Mouse (Mus musculus): ENCODE measurements around the gene Smarcd2. TPM values are rescaled to one million over a fixed set of nuclear protein-coding genes. Genes with fewer than 3 reads are reported as not detected.

The Smarcd2 gene
- polyA plus RNA-seq, 1 experiment from 2014 or later: 58.1 TPM

- Histone ChIP-seq H3K9ac (ENCODE audit: low read length) (no peak overlapping the region), H3K9me3 (replicated peaks; ENCODE audit: control insufficient read depth, low read length) (no peaks in the 10 kb centered on the region), H3K27ac (ENCODE audit: low read length) (peak overlapping the region; percentile 43; the same call in 1 of the 2 replicates), H3K27me3 (ENCODE audit: control insufficient read depth, insufficient read depth, low read length) (no peaks in the 10 kb centered on the region), H3K4me3 (replicated peaks; ENCODE audit: low read length) (no peak overlapping the region), H3K4me1 (ENCODE audit: control insufficient read depth, insufficient read depth, low read length) (peaks cover 8% of the 10 kb centered on the region; the same call in 1 of the 2 replicates), H3K4me2 (ENCODE audit: low read depth, low read length) (no peak overlapping the region), H3K36me3 (ENCODE audit: control insufficient read depth, insufficient read depth, low read length) (no peaks in the 10 kb centered on the region)
- ATAC-seq (ENCODE audit: insufficient read depth, low FRiP score): no peak
- WGBS: 66% methylated on average over 11 of the region's 11 CpGs
Observed at GRCm38 (mm10) chr11:106286987-106287386, 14.2 kb upstream of the Smarcd2 start.

DNA sequence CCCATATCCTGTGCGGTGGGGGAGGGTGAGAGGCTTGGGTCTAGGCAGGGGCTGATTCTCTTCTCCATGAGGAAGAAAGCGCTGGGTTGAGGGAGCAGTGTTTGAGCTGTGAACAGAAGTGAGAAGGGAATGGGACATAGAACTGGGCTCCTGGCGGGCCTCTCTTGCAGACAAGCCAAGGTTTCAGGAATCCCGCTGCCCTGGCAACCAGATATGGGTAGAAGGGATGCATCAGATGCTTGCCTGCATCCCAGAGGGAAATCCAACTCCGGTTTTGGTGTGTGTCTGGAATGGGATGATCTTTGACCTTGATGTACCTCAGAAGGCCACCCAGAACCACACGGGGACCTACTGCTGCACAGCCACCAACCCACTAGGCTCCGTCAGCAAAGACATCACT, 13.4 kb upstream of the Smarcd2 start:
- ATAC-seq (ENCODE audit: insufficient read depth, low FRiP score): no peak
- no peak overlapping the region for H3K4me2 ChIP-seq (ENCODE audit: low read depth, low read length)
- H3K9me3 ChIP-seq (replicated peaks; ENCODE audit: control insufficient read depth, low read length): no peaks in the 10 kb centered on the region
- H3K36me3 ChIP-seq (ENCODE audit: control insufficient read depth, insufficient read depth, low read length): no peaks in the 10 kb centered on the region
- H3K9ac ChIP-seq (ENCODE audit: low read length): no peak overlapping the region
- H3K4me3 ChIP-seq (replicated peaks; ENCODE audit: low read length): no peak overlapping the region
- peaks cover 8% of the 10 kb centered on the region; the same call in 1 of the 2 replicates for H3K4me1 ChIP-seq (ENCODE audit: control insufficient read depth, insufficient read depth, low read length)
- H3K27me3 ChIP-seq (ENCODE audit: control insufficient read depth, insufficient read depth, low read length): no peaks in the 10 kb centered on the region
- no peak overlapping the region for H3K27ac ChIP-seq (ENCODE audit: low read length)
- WGBS: 86% methylated on average over 7 of the region's 7 CpGs

DNA sequence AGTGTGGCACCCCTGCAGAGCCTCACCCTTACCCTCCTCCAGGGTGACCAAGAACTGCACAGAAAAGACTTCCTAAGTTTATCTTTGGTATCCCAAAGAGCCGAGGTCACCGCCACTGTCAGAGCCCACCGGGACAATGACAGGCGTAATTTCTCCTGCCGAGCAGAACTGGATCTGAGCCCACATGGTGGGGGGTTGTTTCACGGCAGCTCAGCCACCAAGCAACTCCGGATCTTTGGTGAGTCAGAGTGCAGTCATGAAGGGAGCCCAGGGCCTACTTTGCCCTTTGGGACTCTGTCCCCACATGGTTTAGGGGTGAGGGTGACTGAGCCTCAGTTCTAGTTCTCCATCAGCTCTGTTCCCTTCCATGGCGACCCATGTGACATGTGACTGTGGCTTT, 11.4 kb upstream of the Smarcd2 start:
- Histone ChIP-seq H3K4me2 (ENCODE audit: low read depth, low read length) (no peak overlapping the region), H3K4me3 (replicated peaks; ENCODE audit: low read length) (no peak overlapping the region), H3K36me3 (ENCODE audit: control insufficient read depth, insufficient read depth, low read length) (no peaks in the 10 kb centered on the region), H3K9me3 (replicated peaks; ENCODE audit: control insufficient read depth, low read length) (no peaks in the 10 kb centered on the region), H3K27me3 (ENCODE audit: control insufficient read depth, insufficient read depth, low read length) (no peaks in the 10 kb centered on the region), H3K9ac (ENCODE audit: low read length) (no peak overlapping the region), H3K4me1 (ENCODE audit: control insufficient read depth, insufficient read depth, low read length) (peaks cover 8% of the 10 kb centered on the region; the same call in 1 of the 2 replicates), H3K27ac (ENCODE audit: low read length) (no peak overlapping the region)
- no peak for ATAC-seq (ENCODE audit: insufficient read depth, low FRiP score)
- 61% methylated on average over 8 of the region's 8 CpGs for WGBS

DNA sequence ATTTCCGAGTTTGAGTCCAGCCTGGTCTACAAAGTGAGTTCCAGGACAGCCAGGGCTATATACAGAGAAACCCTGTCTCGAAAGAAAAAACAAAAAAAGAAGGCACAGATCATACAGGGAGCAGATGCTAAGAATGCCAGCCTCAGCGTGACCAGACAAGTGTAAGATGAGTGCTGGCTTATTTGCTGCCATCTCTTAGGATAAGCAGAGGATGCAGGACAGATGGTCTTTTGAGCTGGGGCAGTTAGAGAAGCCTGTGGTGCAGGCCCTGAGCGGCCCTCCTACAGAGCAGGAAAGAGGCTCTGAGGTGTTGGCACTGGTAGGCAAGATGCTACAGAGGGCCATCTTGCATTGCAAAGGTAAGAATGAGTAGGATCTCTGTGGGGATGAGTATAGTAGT, 10.6 kb upstream of the Smarcd2 start:
- Histone ChIP-seq H3K9ac (ENCODE audit: low read length) (no peak overlapping the region), H3K4me3 (replicated peaks; ENCODE audit: low read length) (no peak overlapping the region), H3K4me1 (ENCODE audit: control insufficient read depth, insufficient read depth, low read length) (peaks cover 8% of the 10 kb centered on the region; the same call in 1 of the 2 replicates), H3K27ac (ENCODE audit: low read length) (no peak overlapping the region), H3K9me3 (replicated peaks; ENCODE audit: control insufficient read depth, low read length) (no peaks in the 10 kb centered on the region), H3K27me3 (ENCODE audit: control insufficient read depth, insufficient read depth, low read length) (no peaks in the 10 kb centered on the region), H3K36me3 (ENCODE audit: control insufficient read depth, insufficient read depth, low read length) (no peaks in the 10 kb centered on the region), H3K4me2 (ENCODE audit: low read depth, low read length) (no peak overlapping the region)
- 85% methylated on average over 4 of the region's 4 CpGs for WGBS
- no peak for ATAC-seq (ENCODE audit: insufficient read depth, low FRiP score)

GRCm38 (mm10) chr11:106282452-106282851, 9.7 kb upstream of the Smarcd2 start:
- Histone ChIP-seq H3K9ac (ENCODE audit: low read length) (no peak overlapping the region), H3K9me3 (replicated peaks; ENCODE audit: control insufficient read depth, low read length) (no peaks in the 10 kb centered on the region), H3K36me3 (ENCODE audit: control insufficient read depth, insufficient read depth, low read length) (no peaks in the 10 kb centered on the region), H3K4me1 (ENCODE audit: control insufficient read depth, insufficient read depth, low read length) (peaks cover 6% of the 10 kb centered on the region; the same call in 1 of the 2 replicates), H3K4me2 (ENCODE audit: low read depth, low read length) (no peak overlapping the region), H3K27ac (ENCODE audit: low read length) (no peak overlapping the region), H3K4me3 (replicated peaks; ENCODE audit: low read length) (no peak overlapping the region), H3K27me3 (ENCODE audit: control insufficient read depth, insufficient read depth, low read length) (no peaks in the 10 kb centered on the region)
- WGBS: 80% methylated on average over 6 of the region's 6 CpGs
- no peak for ATAC-seq (ENCODE audit: insufficient read depth, low FRiP score)

DNA sequence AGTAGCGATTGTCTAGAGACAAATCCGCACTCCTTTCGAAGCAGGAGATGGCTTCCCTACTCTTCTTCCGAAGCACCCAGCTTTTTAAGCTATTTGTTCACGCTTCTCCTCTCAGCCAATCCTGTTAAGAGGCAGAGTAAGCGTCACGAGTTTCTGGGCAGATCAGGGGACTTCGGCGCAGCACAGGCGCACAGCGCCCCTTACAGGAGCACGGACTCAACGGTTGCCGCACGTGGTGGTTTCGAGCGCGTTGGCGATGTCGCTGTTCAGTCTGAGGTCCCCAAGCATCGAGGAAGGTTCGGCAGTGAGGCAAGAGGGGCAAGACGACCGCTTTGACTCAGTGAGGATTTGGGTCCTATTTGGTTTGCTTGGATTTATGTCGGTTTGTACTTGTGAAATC, 3.7 kb upstream of the Smarcd2 start, which contains the start of gene Tcam1:
TSS of gene Tcam1 (plus strand) at position 219 of the 400 bp plus-strand sequence.
- Histone ChIP-seq H3K27me3 (ENCODE audit: control insufficient read depth, insufficient read depth, low read length) (no peaks in the 10 kb centered on the region), H3K4me2 (ENCODE audit: low read depth, low read length) (peak within 1 kb of the TSS; percentile 51), H3K27ac (ENCODE audit: low read length) (peak within 1 kb of the TSS; percentile 95; the same call in 1 of the 2 replicates), H3K9ac (ENCODE audit: low read length) (no peak within 1 kb of the TSS), H3K4me1 (ENCODE audit: control insufficient read depth, insufficient read depth, low read length) (peaks cover 26% of the 10 kb centered on the region), H3K9me3 (replicated peaks; ENCODE audit: control insufficient read depth, low read length) (no peaks in the 10 kb centered on the region), H3K4me3 (replicated peaks; ENCODE audit: low read length) (peak within 1 kb of the TSS; percentile 25), H3K36me3 (ENCODE audit: control insufficient read depth, insufficient read depth, low read length) (no peaks in the 10 kb centered on the region)
- ATAC-seq (ENCODE audit: insufficient read depth, low FRiP score): peak; percentile 51
- WGBS: 4% methylated on average over 25 of the region's 25 CpGs

- no peak overlapping the region for H3K9ac ChIP-seq (ENCODE audit: low read length)
- H3K27ac ChIP-seq (ENCODE audit: low read length): peak overlapping the region; percentile 95; the same call in 1 of the 2 replicates
- H3K36me3 ChIP-seq (ENCODE audit: control insufficient read depth, insufficient read depth, low read length): no peaks in the 10 kb centered on the region
- H3K4me3 ChIP-seq (replicated peaks; ENCODE audit: low read length): no peak overlapping the region
- peak overlapping the region; percentile 4; the same call in 1 of the 2 replicates for H3K4me2 ChIP-seq (ENCODE audit: low read depth, low read length)
- H3K27me3 ChIP-seq (ENCODE audit: control insufficient read depth, insufficient read depth, low read length): no peaks in the 10 kb centered on the region
- 36% methylated on average over 7 of the region's 7 CpGs for WGBS
- no peaks in the 10 kb centered on the region for H3K9me3 ChIP-seq (replicated peaks; ENCODE audit: control insufficient read depth, low read length)
- peaks cover 38% of the 10 kb centered on the region for H3K4me1 ChIP-seq (ENCODE audit: control insufficient read depth, insufficient read depth, low read length)
- ATAC-seq (ENCODE audit: insufficient read depth, low FRiP score): no peak
Observed at GRCm38 (mm10) chr11:106274971-106275411, 2.2 kb upstream of the Smarcd2 start.

DNA sequence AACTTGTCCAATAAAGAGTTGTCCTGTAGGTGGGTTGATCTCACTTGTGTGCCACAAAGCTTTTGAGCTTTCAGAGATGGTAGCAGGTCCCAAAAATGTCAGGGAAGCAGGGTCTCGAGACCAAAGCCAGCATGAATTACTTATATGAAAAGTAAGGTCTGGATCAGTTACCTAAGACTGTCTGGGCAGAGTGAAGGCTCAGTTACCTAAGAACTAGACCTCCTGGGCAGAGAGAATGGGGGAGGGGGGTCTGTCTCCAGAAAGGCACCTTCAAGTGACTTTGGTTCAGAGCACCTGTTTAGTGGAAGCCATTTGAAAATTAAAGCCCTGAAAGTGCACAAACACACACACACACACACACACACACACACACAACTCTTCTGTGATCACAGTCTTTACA, 1.6 kb upstream of the Smarcd2 start:
- no peak overlapping the region for H3K4me2 ChIP-seq (ENCODE audit: low read depth, low read length)
- H3K9ac ChIP-seq (ENCODE audit: low read length): no peak overlapping the region
- H3K4me1 ChIP-seq (ENCODE audit: control insufficient read depth, insufficient read depth, low read length): peaks cover 42% of the 10 kb centered on the region
- no peaks in the 10 kb centered on the region for H3K27me3 ChIP-seq (ENCODE audit: control insufficient read depth, insufficient read depth, low read length)
- H3K9me3 ChIP-seq (replicated peaks; ENCODE audit: control insufficient read depth, low read length): no peaks in the 10 kb centered on the region
- peak overlapping the region; percentile 95; the same call in 1 of the 2 replicates for H3K27ac ChIP-seq (ENCODE audit: low read length)
- H3K36me3 ChIP-seq (ENCODE audit: control insufficient read depth, insufficient read depth, low read length): no peaks in the 10 kb centered on the region
- 91% methylated on average over 1 of the region's 1 CpGs for WGBS
- no peak overlapping the region for H3K4me3 ChIP-seq (replicated peaks; ENCODE audit: low read length)
- ATAC-seq (ENCODE audit: insufficient read depth, low FRiP score): no peak

GRCm38 (mm10) chr11:106273811-106274210, 1.0 kb upstream of the Smarcd2 start:
- 94% methylated on average over 6 of the region's 6 CpGs for WGBS

More at GRCm38 (mm10) chr11:106273811-106274210, 1.0 kb upstream of the Smarcd2 start:
- Histone ChIP-seq H3K36me3 (ENCODE audit: control insufficient read depth, insufficient read depth, low read length) (no peaks in the 10 kb centered on the region), H3K9ac (ENCODE audit: low read length) (0 out of 2 replicates have a peak overlapping the region, but pooled peaks have one; percentile 81), H3K4me2 (ENCODE audit: low read depth, low read length) (peak overlapping the region; percentile 95), H3K27me3 (ENCODE audit: control insufficient read depth, insufficient read depth, low read length) (no peaks in the 10 kb centered on the region), H3K27ac (ENCODE audit: low read length) (peak overlapping the region; percentile 95), H3K4me3 (replicated peaks; ENCODE audit: low read length) (no peak overlapping the region), H3K4me1 (ENCODE audit: control insufficient read depth, insufficient read depth, low read length) (peaks cover 47% of the 10 kb centered on the region), H3K9me3 (replicated peaks; ENCODE audit: control insufficient read depth, low read length) (no peaks in the 10 kb centered on the region)
- ATAC-seq (ENCODE audit: insufficient read depth, low FRiP score): no peak
